Comparison of ENCODE assay signal across 23 mouse cellular contexts in genomic region chr6:93871516-93871915, GRCm38 (mm10).
DNase-seq lines count a peak whose midpoint lies in the region; ATAC-seq lines count a peak whose summit lies in the region.
"Had no signal": no experiment of that assay in that cellular context is flagged by ENCODE, and none has a peak within 500 bp of the region (broad histone marks: within the 10 kb centered on the region; RNA-seq: fewer than 3 reads in every experiment).

No protein-coding gene starts in this region.

- H3K4me2 ChIP-seq in liver, embryonic 11.5 days = no peak overlapping the region
- H3K4me2 ChIP-seq: forebrain, embryonic 15.5 days; heart, embryonic 12.5 days; hindbrain, embryonic 14.5 days; lung, embryonic 14.5 days; neural tube, embryonic 12.5 days had no signal

- H3K27ac ChIP-seq in liver, embryonic 11.5 days (ENCODE audit: low read depth, low read length) = no peak overlapping the region
- H3K27ac ChIP-seq: embryonic facial prominence, embryonic 10.5 days; forebrain, embryonic 15.5 days; hindbrain, embryonic 14.5 days; liver, embryonic 14.5 days; neural tube, embryonic 12.5 days had no signal

- H3K27me3 ChIP-seq in liver, embryonic 11.5 days (replicated peaks; ENCODE audit: control insufficient read depth, insufficient read depth, low read length) = no peaks in the 10 kb centered on the region
- H3K27me3 ChIP-seq: forebrain, embryonic 15.5 days; heart, embryonic 12.5 days; megakaryocyte, embryonic 14.5 days; neural tube, embryonic 12.5 days had no signal

- no peaks in the 10 kb centered on the region for H3K36me3 ChIP-seq in liver, embryonic 11.5 days (ENCODE audit: control insufficient read depth, insufficient read depth, low read length)
- H3K36me3 ChIP-seq: embryonic facial prominence, embryonic 10.5 days; forebrain, embryonic 15.5 days; heart, embryonic 12.5 days; neural tube, embryonic 12.5 days had no signal

- no peak overlapping the region for H3K9ac ChIP-seq in liver, embryonic 11.5 days (ENCODE audit: low read depth, low read length)
- H3K9ac ChIP-seq: forebrain, embryonic 15.5 days; heart, embryonic 12.5 days; hindbrain, embryonic 14.5 days; liver, embryonic 14.5 days; lung, embryonic 14.5 days; neural tube, embryonic 12.5 days had no signal

- no peak overlapping the region for H3K4me3 ChIP-seq in liver, embryonic 11.5 days (ENCODE audit: low read depth, low read length)
- H3K4me3 ChIP-seq: embryonic facial prominence, embryonic 10.5 days; forebrain, embryonic 15.5 days; heart, embryonic 12.5 days; megakaryocyte, embryonic 14.5 days; neural tube, embryonic 12.5 days had no signal

- H3K4me1 ChIP-seq in liver, embryonic 11.5 days (replicated peaks; ENCODE audit: control insufficient read depth, insufficient read depth, low read length) = no peaks in the 10 kb centered on the region; the same call in 1 of the 2 replicates
- H3K4me1 ChIP-seq: embryonic facial prominence, embryonic 10.5 days; megakaryocyte, embryonic 14.5 days; neural tube, embryonic 12.5 days had no signal

- no peak for ATAC-seq in liver, embryonic 11.5 days (replicated peaks; ENCODE audit: low FRiP score)
- ATAC-seq: CD4-positive, CD25-positive, alpha-beta regulatory T cell, adult 4 months; forebrain, embryonic 15.5 days had no signal

- 82% methylated on average over 4 of the region's 4 CpGs for WGBS in liver, embryonic 11.5 days

- no peaks in the 10 kb centered on the region for H3K9me3 ChIP-seq in liver, embryonic 11.5 days (ENCODE audit: control insufficient read depth, low read length)
- H3K9me3 ChIP-seq: embryonic facial prominence, embryonic 10.5 days; forebrain, embryonic 15.5 days; heart, embryonic 12.5 days; neural tube, embryonic 12.5 days had no signal

- DNase-seq in cerebellum, postnatal 10 days = peak; percentile 32 to 38
- DNase-seq in cerebellum, adult 18-20 months = no peak
- peak; percentile 29 for DNase-seq in kidney, adult 9 months
- no peak for DNase-seq in kidney, adult 18-20 months
- DNase-seq in adrenal gland, adult 2 months = peak; percentile 84
- peak; percentile 17 for DNase-seq in brain, adult 2 months (ENCODE audit: low read depth, low spot score)
- no peak for DNase-seq in gastrocnemius, postnatal 25 days
- DNase-seq in liver, embryonic 11.5 days (ENCODE audit: low spot score) = no peak
- DNase-seq: cerebellum, adult 9-10 months; gastrocnemius, postnatal 10 days; lung, embryonic 14.5 days; lung, postnatal 36 days; midbrain, embryonic 14.5 days; right cerebral cortex, postnatal 14 days; thymus, postnatal 14 days had no signal

Comparison
In these comparisons a context has a peak if more than half of its experiments do, and no peak if none do; other contexts are left out.
1. DNase-seq: peak in cerebellum, postnatal 10 days (2 of 2), kidney, adult 9 months (single experiment), adrenal gland, adult 2 months (single experiment) and brain, adult 2 months (single experiment); none in cerebellum, adult 18-20 months (0 of 2), kidney, adult 18-20 months (single experiment), gastrocnemius, postnatal 25 days (single experiment) and liver, embryonic 11.5 days (single experiment).